Mouse (Mus musculus) hindbrain, embryonic 11.5 days (tissue): ENCODE results near the gene Ddx17. TPM values are rescaled to one million over a fixed set of nuclear protein-coding genes. Genes with fewer than 3 reads are reported as not detected.
A peak's percentile ranks its signal among the peaks of the same experiment; 100 is the strongest.

Experiments
- ATAC-seq: fragments of 200-750 bp; cut with Nextera tagmentation; 2 replicates; pipeline ENCODE4 v1.8.0; 2017; ENCODE audit warnings: mild to moderate bottlenecking, moderate TSS enrichment, moderate library complexity; ENCODE audit not compliant: low FRiP score
- DNase-seq: peaks from one replicate; pipeline ENCODE4 v3.0.0-alpha.2; 2015; ENCODE audit warnings: low spot score
- H3K27ac ChIP-seq: fragments of 300-500 bp; sonication (generic); 2 replicates; pipeline ENCODE4 v1.5.1; 2014; ENCODE audit warnings: mild to moderate bottlenecking, low read depth, low read length
- H3K27me3 ChIP-seq: fragments of 300-500 bp; sonication (generic); 2 replicates; pipeline ENCODE4 v1.6.1; 2014; ENCODE audit warnings: mild to moderate bottlenecking, low read length, moderate library complexity, mixed read lengths; ENCODE audit not compliant: control insufficient read depth, insufficient read depth
- H3K36me3 ChIP-seq: fragments of 300-500 bp; sonication (generic); 2 replicates; pipeline ENCODE4 v1.6.1; 2014; ENCODE audit warnings: mild to moderate bottlenecking, low read length, moderate library complexity, mixed read lengths; ENCODE audit not compliant: control insufficient read depth, insufficient read depth
- H3K4me1 ChIP-seq: fragments of 300-500 bp; sonication (generic); replicated peaks from 2 replicates; pipeline ENCODE4 v1.6.1; 2014; ENCODE audit warnings: low read length, mixed read lengths; ENCODE audit not compliant: control insufficient read depth, insufficient read depth
- H3K4me2 ChIP-seq: fragments of 300-500 bp; sonication (generic); replicated peaks from 2 replicates; pipeline ENCODE4 v1.6.1; 2014; ENCODE audit warnings: mild to moderate bottlenecking, low read depth, low read length
- H3K4me3 ChIP-seq: fragments of 300-500 bp; sonication (generic); 2 replicates; pipeline ENCODE4 v1.5.1; 2014; ENCODE audit warnings: low read depth, low read length
- H3K9ac ChIP-seq: fragments of 300-500 bp; sonication (generic); 2 replicates; pipeline ENCODE4 v1.6.1; 2014; ENCODE audit warnings: low read depth, low read length
- H3K9me3 ChIP-seq: fragments of 300-500 bp; sonication (generic); 2 replicates; pipeline ENCODE4 v1.6.1; 2016; ENCODE audit warnings: low read length; ENCODE audit not compliant: control insufficient read depth
- WGBS: fragments of 180-500 bp; shearing (Covaris S2); extraction: QIAGEN DNeasy Blood & Tissue Kit; methylation state at CpG from one replicate; pipeline ENCODE4 v1.1.7; 2014; 5-methylcytosine and 5-hydroxymethylcytosine counted together
- polyA plus RNA-seq: library from polyadenylated mRNA; unstranded; fragments of >200 nt; fragmentation: Nextera tagmentation; extraction: Ambion mirVana; gene quantifications from 2 replicates; pipeline ENCODE4 v1.2.1, GENCODE M21; 2014

Ddx17 gene
- polyA plus RNA-seq, 1 experiment from 2014 or later: 116 TPM

- Histone ChIP-seq H3K27ac (no peak overlapping the region), H3K4me3 (peak overlapping the region; percentile 37), H3K4me1 (peaks cover 11% of the 10 kb centered on the region), H3K36me3 (no peaks in the 10 kb centered on the region), H3K27me3 (peaks cover 75% of the 10 kb centered on the region), H3K9me3 (no peaks in the 10 kb centered on the region), H3K9ac (0 out of 2 replicates have a peak overlapping the region, but pooled peaks have one; percentile 7), H3K4me2 (peak overlapping the region; percentile 65)
- ATAC-seq (peak; percentile 84), DNase-seq (peak; percentile 90)
- 1% methylated on average over 61 of the region's 61 CpGs for WGBS
These were observed 34.8 kb downstream of the Ddx17 start for GRCm38 (mm10) chr15:79511553-79512320.

- H3K4me3 ChIP-seq: no peak overlapping the region
- peaks cover 75% of the 10 kb centered on the region for H3K27me3 ChIP-seq
- no peaks in the 10 kb centered on the region for H3K9me3 ChIP-seq
- H3K4me1 ChIP-seq: peaks cover 10% of the 10 kb centered on the region
- 79% methylated on average over 7 of the region's 7 CpGs for WGBS
- DNase-seq: no peak
- H3K9ac ChIP-seq: no peak overlapping the region
- no peaks in the 10 kb centered on the region for H3K36me3 ChIP-seq
- H3K27ac ChIP-seq: no peak overlapping the region
- H3K4me2 ChIP-seq: no peak overlapping the region
- ATAC-seq: no peak
These were observed 36.1 kb downstream of the Ddx17 start for GRCm38 (mm10) chr15:79510425-79510824.

- Histone ChIP-seq H3K27me3 (peaks cover 75% of the 10 kb centered on the region), H3K9ac (no peak overlapping the region), H3K36me3 (no peaks in the 10 kb centered on the region), H3K9me3 (no peaks in the 10 kb centered on the region), H3K4me2 (no peak overlapping the region), H3K27ac (no peak overlapping the region), H3K4me3 (no peak overlapping the region), H3K4me1 (peaks cover 12% of the 10 kb centered on the region)
- ATAC-seq (no peak), DNase-seq (no peak)
- 35% methylated on average over 6 of the region's 6 CpGs for WGBS
These were observed 36.5 kb downstream of the Ddx17 start for GRCm38 (mm10) chr15:79509998-79510397.

GRCm38 (mm10) chr15:79507055-79507828, 39.3 kb downstream of the Ddx17 start:
- H3K4me3 ChIP-seq: no peak overlapping the region
- no peak for ATAC-seq
- H3K36me3 ChIP-seq: no peaks in the 10 kb centered on the region
- peaks cover 79% of the 10 kb centered on the region for H3K27me3 ChIP-seq
- no peak for DNase-seq
- H3K4me2 ChIP-seq: no peak overlapping the region
- WGBS: 58% methylated on average over 27 of the region's 31 CpGs
- no peaks in the 10 kb centered on the region for H3K9me3 ChIP-seq
- H3K27ac ChIP-seq: no peak overlapping the region
- peaks cover 13% of the 10 kb centered on the region for H3K4me1 ChIP-seq
- H3K9ac ChIP-seq: no peak overlapping the region

- peaks cover 80% of the 10 kb centered on the region for H3K27me3 ChIP-seq
- H3K9ac ChIP-seq: no peak overlapping the region
- ATAC-seq (no peak), DNase-seq (no peak)
- no peak overlapping the region for H3K27ac ChIP-seq
- 37% methylated on average over 7 of the region's 7 CpGs for WGBS
- peaks cover 9% of the 10 kb centered on the region for H3K4me1 ChIP-seq
- H3K4me2 ChIP-seq: no peak overlapping the region
- peak overlapping the region; percentile 57; the same call in 1 of the 2 replicates for H3K4me3 ChIP-seq
- no peaks in the 10 kb centered on the region for H3K9me3 ChIP-seq
- H3K36me3 ChIP-seq: no peaks in the 10 kb centered on the region
These were observed 40.1 kb downstream of the Ddx17 start for GRCm38 (mm10) chr15:79506460-79506859.

GRCm38 (mm10) chr15:79505616-79506283, 40.8 kb downstream of the Ddx17 start:
- DNase-seq: peak; percentile 82
- no peak overlapping the region for H3K27ac ChIP-seq
- ATAC-seq: peak; percentile 57
- H3K27me3 ChIP-seq: peaks cover 73% of the 10 kb centered on the region
- under 1% methylated on average over 36 of the region's 71 CpGs for WGBS
- H3K4me2 ChIP-seq: peak overlapping the region; percentile 99
- H3K9me3 ChIP-seq: no peaks in the 10 kb centered on the region
- no peaks in the 10 kb centered on the region for H3K36me3 ChIP-seq
- H3K4me3 ChIP-seq: peak overlapping the region; percentile 57
- peak overlapping the region; percentile 42 for H3K9ac ChIP-seq
- H3K4me1 ChIP-seq: peaks cover 7% of the 10 kb centered on the region

- Histone ChIP-seq H3K9me3 (no peaks in the 10 kb centered on the region), H3K36me3 (no peaks in the 10 kb centered on the region), H3K27ac (no peak within 1 kb of the TSS), H3K4me3 (peak within 1 kb of the TSS; percentile 57), H3K4me2 (peak within 1 kb of the TSS; percentile 99), H3K4me1 (peaks cover 7% of the 10 kb centered on the region), H3K9ac (peak within 1 kb of the TSS; percentile 42), H3K27me3 (peaks cover 66% of the 10 kb centered on the region)
- ATAC-seq: peak; percentile 25; the same call in 1 of the 2 replicates
- peak; percentile 59 for DNase-seq
- under 1% methylated on average over 59 of the region's 60 CpGs for WGBS
These were observed 41.7 kb downstream of the Ddx17 start, which contains the start of gene Kcnj4 for GRCm38 (mm10) chr15:79504707-79505452. TSS of gene Kcnj4 (minus strand) at chr15:79505241.

GRCm38 (mm10) chr15:79503438-79503837, 43.1 kb downstream of the Ddx17 start:
- peaks cover 62% of the 10 kb centered on the region for H3K27me3 ChIP-seq
- ATAC-seq: no peak
- no peak overlapping the region for H3K4me2 ChIP-seq
- 74% methylated on average over 5 of the region's 5 CpGs for WGBS
- no peak overlapping the region for H3K9ac ChIP-seq
- H3K36me3 ChIP-seq: no peaks in the 10 kb centered on the region
- DNase-seq: no peak
- H3K4me3 ChIP-seq: no peak overlapping the region
- peaks cover 7% of the 10 kb centered on the region for H3K4me1 ChIP-seq
- no peak overlapping the region for H3K27ac ChIP-seq
- H3K9me3 ChIP-seq: no peaks in the 10 kb centered on the region
